Comparison of ENCODE assay signal across 12 mouse cellular contexts in the genomic region with DNA sequence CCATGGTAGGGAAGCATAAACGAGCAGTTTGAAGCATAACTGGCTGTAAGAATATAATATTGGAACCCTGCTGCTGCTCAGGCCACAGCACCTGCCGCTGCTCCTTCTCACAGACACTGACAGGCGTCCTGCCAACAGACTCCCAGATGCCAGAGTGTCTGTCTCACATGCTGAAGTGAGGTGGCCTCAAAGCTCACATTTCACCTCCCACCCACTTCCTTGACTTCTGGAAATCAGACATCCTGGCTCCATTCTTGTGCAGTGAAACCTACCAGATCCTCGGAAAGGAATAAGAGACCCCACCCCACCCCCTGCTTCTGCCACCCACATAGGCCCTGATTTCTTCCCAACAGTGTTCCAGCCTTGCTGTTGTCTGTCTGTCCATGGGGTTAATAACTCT. TPM values are rescaled to one million over a fixed set of nuclear protein-coding genes. Genes with fewer than 3 reads are reported as not detected.
DNase-seq lines count a peak whose midpoint lies in the region; ATAC-seq and TF ChIP-seq lines count a peak whose summit lies in the region.
"Had no signal": no experiment of that assay in that cellular context is flagged by ENCODE, and none has a peak within 500 bp of the region (broad histone marks: within the 10 kb centered on the region; RNA-seq: fewer than 3 reads in every experiment).

No protein-coding gene starts in this region.

- H3K27me3 ChIP-seq in heart, postnatal 0 days (ENCODE audit: control insufficient read depth, insufficient read depth, low read length), result no peaks in the 10 kb centered on the region
- no peaks in the 10 kb centered on the region for H3K27me3 ChIP-seq in midbrain, embryonic 14.5 days (ENCODE audit: control insufficient read depth, insufficient read depth, low read length)

- no peak overlapping the region for H3K9ac ChIP-seq in heart, postnatal 0 days (replicated peaks; ENCODE audit: low read depth, low read length)
- H3K9ac ChIP-seq in midbrain, embryonic 14.5 days (replicated peaks; ENCODE audit: low read length), result no peak overlapping the region

- no peaks in the 10 kb centered on the region for H3K9me3 ChIP-seq in heart, postnatal 0 days (replicated peaks; ENCODE audit: control insufficient read depth, low read length)
- H3K9me3 ChIP-seq in midbrain, embryonic 14.5 days (ENCODE audit: control insufficient read depth, low read length), result no peaks in the 10 kb centered on the region

- TF ChIP-seq CTCF in heart, postnatal 0 days (IDR thresholded peaks at IDR 0.05; ENCODE audit: low read depth), result no peak

- H3K36me3 ChIP-seq in heart, postnatal 0 days (replicated peaks; ENCODE audit: control insufficient read depth, insufficient read depth, low read length), result no peaks in the 10 kb centered on the region; the same call in 1 of the 2 replicates
- peaks cover 24% of the 10 kb centered on the region for H3K36me3 ChIP-seq in macrophage (ENCODE audit: inconsistent target)
- H3K36me3 ChIP-seq in midbrain, embryonic 14.5 days (ENCODE audit: control insufficient read depth, insufficient read depth, low read length), result no peaks in the 10 kb centered on the region

- no peak for TF ChIP-seq EP300 in heart, postnatal 0 days (IDR thresholded peaks at IDR 0.05; ENCODE audit: low read depth)

- H3K4me2 ChIP-seq in heart, postnatal 0 days (ENCODE audit: low read depth, low read length), result no peak overlapping the region
- no peak overlapping the region for H3K4me2 ChIP-seq in midbrain, embryonic 14.5 days (ENCODE audit: low read length)

- 0 out of 2 replicates have a peak, but pooled peaks cover 3% of the 10 kb centered on the region for H3K4me1 ChIP-seq in brown adipose tissue, adult 24 weeks (ENCODE audit: control insufficient read depth, insufficient read depth, insufficient read length, low read length)
- peaks cover 13% of the 10 kb centered on the region for H3K4me1 ChIP-seq in heart, postnatal 0 days (ENCODE audit: control insufficient read depth, insufficient read depth)
- H3K4me1 ChIP-seq in midbrain, embryonic 14.5 days (ENCODE audit: control insufficient read depth, insufficient read depth, low read length), result no peaks in the 10 kb centered on the region

- H3K79me2 ChIP-seq in macrophage (ENCODE audit: inconsistent target), result peaks cover 37% of the 10 kb centered on the region; the same call in 1 of the 2 replicates

- no peak overlapping the region for H3K4me3 ChIP-seq in brown adipose tissue, adult 24 weeks (ENCODE audit: insufficient read depth, low read depth, low read length)
- H3K4me3 ChIP-seq in heart, postnatal 0 days (ENCODE audit: low read depth, low read length), result no peak overlapping the region
- no peak overlapping the region for H3K4me3 ChIP-seq in macrophage (ENCODE audit: inconsistent target)
- H3K4me3 ChIP-seq in midbrain, embryonic 14.5 days (replicated peaks; ENCODE audit: low read depth, low read length), result no peak overlapping the region

- peak; percentile 31 for DNase-seq in kidney, adult 9 months
- DNase-seq in kidney, adult 11 months, result no peak
- no peak for DNase-seq in heart, postnatal 0 days (ENCODE audit: low spot score)
- no peak for DNase-seq in midbrain, embryonic 14.5 days
- DNase-seq in natural killer cell, adult 2 months (ENCODE audit: low spot score in 2 of 2), result no peak
- DNase-seq: embryo, embryonic 11 days had no signal

- no peak for ATAC-seq in heart, postnatal 0 days (ENCODE audit: insufficient read depth, low read depth)
- ATAC-seq in midbrain, embryonic 14.5 days (ENCODE audit: low FRiP score, low TSS enrichment), result no peak
- no peak for ATAC-seq in monocyte, adult 5-6 weeks (replicated peaks; ENCODE audit: insufficient number of reproducible peaks, low FRiP score, low TSS enrichment, poor library complexity, severe bottlenecking)
- ATAC-seq: midbrain, embryonic 16.5 days had no signal

- 11% methylated on average over 4 of the region's 4 CpGs for WGBS in heart, postnatal 0 days
- 19% methylated on average over 4 of the region's 4 CpGs for WGBS in macrophage (ENCODE audit: missing documents)
- 42% methylated on average over 4 of the region's 4 CpGs for WGBS in midbrain, embryonic 14.5 days

- H3K27ac ChIP-seq in brown adipose tissue, adult 24 weeks (replicated peaks; ENCODE audit: low read depth, low read length), result 0 out of 2 replicates have a peak overlapping the region, but pooled peaks have one; percentile 42
- peak overlapping the region; percentile 53 for H3K27ac ChIP-seq in heart, postnatal 0 days (ENCODE audit: low read depth)
- peak overlapping the region; percentile 49 for H3K27ac ChIP-seq in macrophage
- H3K27ac ChIP-seq in midbrain, embryonic 14.5 days (replicated peaks; ENCODE audit: low read depth, low read length), result no peak overlapping the region

RNA-seq across cellular contexts. Expression of gene Irgm2, which starts 24.3 kb away (rescaled TPM):
- polyA plus RNA-seq in brown adipose tissue, adult 24 weeks (2012; ENCODE audit: insufficient read depth, insufficient read length, missing spikeins), result 7.5 and 7.9 TPM in 2 replicates
- 7.7 and 8.7 TPM in 2 replicates for total RNA-seq in heart, postnatal 0 days (2014; rRNA removed; ENCODE audit: low replicate concordance)
- 4.6 and 5.2 TPM in 2 replicates for polyA plus RNA-seq in heart, postnatal 0 days (2015; fragmentation: Nextera tagmentation; extraction: Ambion mirVana)
- total RNA-seq in macrophage (2018; cell fraction: chromatin; rRNA removed), result 100 to 1,000 TPM in 4 of 26 experiments, 10 to 100 TPM in 20, 1 to 10 TPM in 2; 5.4 to 224 (median 59.7) TPM
- total RNA-seq in macrophage (2018; cell fraction: cytosol; rRNA removed), result 100 to 1,000 TPM in 14 of 26 experiments, 10 to 100 TPM in 12; 30.0 to 238 (median 133) TPM
- total RNA-seq in macrophage (2018; cell fraction: nucleus; rRNA removed), result 100 to 1,000 TPM in 15 of 26 experiments, 10 to 100 TPM in 11; 16.8 to 231 (median 146) TPM
- 32.0 to 97.2 TPM (median 40.6 TPM) in 3 replicates for polyA plus RNA-seq in macrophage (2018)
- polyA plus RNA-seq in midbrain, embryonic 14.5 days (2014; fragmentation: Nextera tagmentation; extraction: Ambion mirVana), result 0.43 and 1.3 TPM in 2 replicates
- 8.8 to 21.7 TPM (median 12.9 TPM) in 3 replicates for total RNA-seq in monocyte, adult 5-6 weeks (2017)

RNA-seq across cellular contexts. Expression of gene Igtp, which starts 24.4 kb away (rescaled TPM):
- 10.2 and 13.9 TPM in 2 replicates for polyA plus RNA-seq in brown adipose tissue, adult 24 weeks (2012; ENCODE audit: insufficient read depth, insufficient read length, missing spikeins)
- 7.8 and 9.8 TPM in 2 replicates for total RNA-seq in heart, postnatal 0 days (2014; rRNA removed; ENCODE audit: low replicate concordance)
- polyA plus RNA-seq in heart, postnatal 0 days (2015; fragmentation: Nextera tagmentation; extraction: Ambion mirVana), result 7.0 and 8.0 TPM in 2 replicates
- total RNA-seq in macrophage (2018; cell fraction: chromatin; rRNA removed), result 100 to 1,000 TPM in 1 of 26 experiments, 10 to 100 TPM in 17, 1 to 10 TPM in 8; 3.2 to 240 (median 39.1) TPM
- 100 to 1,000 TPM in 14 of 26 experiments, 10 to 100 TPM in 12; 29.0 to 298 (median 166) TPM for total RNA-seq in macrophage (2018; cell fraction: cytosol; rRNA removed)
- total RNA-seq in macrophage (2018; cell fraction: nucleus; rRNA removed), result 100 to 1,000 TPM in 15 of 26 experiments, 10 to 100 TPM in 11; 11.5 to 293 (median 127) TPM
- 25.7 to 94.8 TPM (median 34.2 TPM) in 3 replicates for polyA plus RNA-seq in macrophage (2018)
- polyA plus RNA-seq in midbrain, embryonic 14.5 days (2014; fragmentation: Nextera tagmentation; extraction: Ambion mirVana), result 0.46 and 3.2 TPM in 2 replicates
- 18.7 to 31.1 TPM (median 19.5 TPM) in 3 replicates for total RNA-seq in monocyte, adult 5-6 weeks (2017)

RNA-seq across cellular contexts. Expression of gene 4930438A08Rik, which starts 50.8 kb away (rescaled TPM):
- polyA plus RNA-seq in brown adipose tissue, adult 24 weeks (2012; ENCODE audit: insufficient read depth, insufficient read length, missing spikeins), result not detected in 2 replicates
- total RNA-seq in heart, postnatal 0 days (2014; rRNA removed; ENCODE audit: low replicate concordance), result not detected in 2 replicates
- polyA plus RNA-seq in heart, postnatal 0 days (2015; fragmentation: Nextera tagmentation; extraction: Ambion mirVana), result not detected in 2 replicates
- 1 to 10 TPM in 1 of 26 experiments, under 1 TPM in 9, not detected in 16; 0.33 to 1.7 (median 0.53) TPM for total RNA-seq in macrophage (2018; cell fraction: chromatin; rRNA removed)
- under 1 TPM in 12 of 26 experiments, not detected in 14; 0.05 to 0.17 (median 0.08) TPM for total RNA-seq in macrophage (2018; cell fraction: cytosol; rRNA removed)
- under 1 TPM in 4 of 26 experiments, not detected in 22; 0.33 to 0.91 (median 0.53) TPM for total RNA-seq in macrophage (2018; cell fraction: nucleus; rRNA removed)
- polyA plus RNA-seq in macrophage (2018), result 0.17 TPM in 1 of 3 replicates, not detected in the others
- polyA plus RNA-seq in midbrain, embryonic 14.5 days (2014; fragmentation: Nextera tagmentation; extraction: Ambion mirVana), result not detected in 2 replicates
- not detected in 3 replicates for total RNA-seq in monocyte, adult 5-6 weeks (2017)
- total RNA-seq: adrenal gland, postnatal 36 days; left cerebral cortex, postnatal 10 days had no signal
- polyA plus RNA-seq: midbrain, embryonic 16.5 days had no signal

RNA-seq across cellular contexts. Expression of gene Mrpl22, which starts 52.3 kb away (rescaled TPM):
- 69.5 and 84.9 TPM in 2 replicates for polyA plus RNA-seq in brown adipose tissue, adult 24 weeks (2012; ENCODE audit: insufficient read depth, insufficient read length, missing spikeins)
- total RNA-seq in heart, postnatal 0 days (2014; rRNA removed; ENCODE audit: low replicate concordance), result 50.6 and 58.4 TPM in 2 replicates
- 124 and 126 TPM in 2 replicates for polyA plus RNA-seq in heart, postnatal 0 days (2015; fragmentation: Nextera tagmentation; extraction: Ambion mirVana)
- 10 to 100 TPM in 8 of 26 experiments, 1 to 10 TPM in 16, not detected in 2; 1.6 to 17.9 (median 7.6) TPM for total RNA-seq in macrophage (2018; cell fraction: chromatin; rRNA removed)
- 10 to 100 TPM; 20.4 to 48.3 (median 34.8) TPM for total RNA-seq in macrophage (2018; cell fraction: cytosol; rRNA removed)
- 10 to 100 TPM in 14 of 26 experiments, 1 to 10 TPM in 12; 3.3 to 20.5 (median 10.5) TPM for total RNA-seq in macrophage (2018; cell fraction: nucleus; rRNA removed)
- 36.9 to 51.5 TPM (median 42.8 TPM) in 3 replicates for polyA plus RNA-seq in macrophage (2018)
- polyA plus RNA-seq in midbrain, embryonic 14.5 days (2014; fragmentation: Nextera tagmentation; extraction: Ambion mirVana), result 101 and 102 TPM in 2 replicates
- 19.8 to 46.1 TPM (median 30.4 TPM) in 3 replicates for total RNA-seq in monocyte, adult 5-6 weeks (2017)

RNA-seq across cellular contexts. Expression of gene Gemin5, which starts 55.4 kb away (rescaled TPM):
- polyA plus RNA-seq in brown adipose tissue, adult 24 weeks (2012; ENCODE audit: insufficient read depth, insufficient read length, missing spikeins), result 3.3 and 3.4 TPM in 2 replicates
- 15.7 and 16.4 TPM in 2 replicates for total RNA-seq in heart, postnatal 0 days (2014; rRNA removed; ENCODE audit: low replicate concordance)
- 5.7 and 6.1 TPM in 2 replicates for polyA plus RNA-seq in heart, postnatal 0 days (2015; fragmentation: Nextera tagmentation; extraction: Ambion mirVana)
- total RNA-seq in macrophage (2018; cell fraction: chromatin; rRNA removed), result 10 to 100 TPM in 15 of 26 experiments, 1 to 10 TPM in 11; 1.2 to 32.8 (median 11.9) TPM
- total RNA-seq in macrophage (2018; cell fraction: cytosol; rRNA removed), result 1 to 10 TPM; 3.6 to 8.6 (median 6.5) TPM
- 10 to 100 TPM in 5 of 26 experiments, 1 to 10 TPM in 21; 2.2 to 23.1 (median 6.5) TPM for total RNA-seq in macrophage (2018; cell fraction: nucleus; rRNA removed)
- polyA plus RNA-seq in macrophage (2018), result 4.7 to 12.0 TPM (median 5.4 TPM) in 3 replicates
- 14.1 and 15.7 TPM in 2 replicates for polyA plus RNA-seq in midbrain, embryonic 14.5 days (2014; fragmentation: Nextera tagmentation; extraction: Ambion mirVana)
- total RNA-seq in monocyte, adult 5-6 weeks (2017), result 7.1 to 12.0 TPM (median 7.2 TPM) in 3 replicates
